Mouse (Mus musculus): Measurements from ENCODE around the gene Gorasp2. TPM values are rescaled to one million over a fixed set of nuclear protein-coding genes. Genes with fewer than 3 reads are reported as not detected.

The Gorasp2 gene
- total RNA-seq, 2 experiments from 2014 or later: 98.5 to 116 TPM

DNA sequence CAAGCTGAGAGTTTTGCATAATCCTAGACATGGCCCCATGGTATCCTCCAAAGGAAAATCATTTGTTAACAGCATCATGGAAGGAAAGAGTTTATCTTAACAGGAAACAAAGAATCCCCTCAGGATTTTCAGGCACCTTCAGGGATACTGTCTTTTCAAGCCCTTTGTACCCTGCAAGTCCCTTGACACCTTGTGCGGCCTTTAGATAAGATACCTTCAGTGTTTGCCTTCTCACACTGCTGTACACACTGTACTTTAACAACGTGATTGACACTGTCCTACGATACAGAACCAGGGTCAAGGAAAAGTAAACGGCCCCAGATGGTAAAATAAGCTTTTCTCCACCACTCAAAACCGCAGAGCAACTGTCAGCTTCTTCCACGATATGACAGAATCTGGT, 9.6 kb upstream of the Gorasp2 start:
- no peak for DNase-seq (ENCODE audit: low spot score in 2 of 2)

DNA sequence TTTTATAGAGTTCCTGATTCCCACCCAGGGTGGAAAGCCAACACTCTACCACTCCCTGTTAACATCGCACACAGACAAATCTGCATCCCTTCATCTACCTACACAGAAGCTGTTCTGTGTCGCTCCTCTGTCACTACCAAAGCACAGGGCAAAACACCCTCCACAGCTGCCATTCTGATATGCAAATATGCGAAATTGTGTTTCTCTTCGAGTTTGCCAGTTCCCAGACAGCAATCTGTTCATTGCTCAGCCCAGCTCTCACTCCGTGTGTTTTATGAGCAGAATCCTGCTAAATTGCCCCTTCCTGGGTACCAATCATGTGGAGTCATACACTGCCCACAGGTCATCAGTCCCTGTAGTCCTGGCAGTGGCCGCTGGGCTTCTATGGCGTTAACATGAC, 4.3 kb upstream of the Gorasp2 start:
- DNase-seq (ENCODE audit: low spot score in 2 of 2): no peak

DNA sequence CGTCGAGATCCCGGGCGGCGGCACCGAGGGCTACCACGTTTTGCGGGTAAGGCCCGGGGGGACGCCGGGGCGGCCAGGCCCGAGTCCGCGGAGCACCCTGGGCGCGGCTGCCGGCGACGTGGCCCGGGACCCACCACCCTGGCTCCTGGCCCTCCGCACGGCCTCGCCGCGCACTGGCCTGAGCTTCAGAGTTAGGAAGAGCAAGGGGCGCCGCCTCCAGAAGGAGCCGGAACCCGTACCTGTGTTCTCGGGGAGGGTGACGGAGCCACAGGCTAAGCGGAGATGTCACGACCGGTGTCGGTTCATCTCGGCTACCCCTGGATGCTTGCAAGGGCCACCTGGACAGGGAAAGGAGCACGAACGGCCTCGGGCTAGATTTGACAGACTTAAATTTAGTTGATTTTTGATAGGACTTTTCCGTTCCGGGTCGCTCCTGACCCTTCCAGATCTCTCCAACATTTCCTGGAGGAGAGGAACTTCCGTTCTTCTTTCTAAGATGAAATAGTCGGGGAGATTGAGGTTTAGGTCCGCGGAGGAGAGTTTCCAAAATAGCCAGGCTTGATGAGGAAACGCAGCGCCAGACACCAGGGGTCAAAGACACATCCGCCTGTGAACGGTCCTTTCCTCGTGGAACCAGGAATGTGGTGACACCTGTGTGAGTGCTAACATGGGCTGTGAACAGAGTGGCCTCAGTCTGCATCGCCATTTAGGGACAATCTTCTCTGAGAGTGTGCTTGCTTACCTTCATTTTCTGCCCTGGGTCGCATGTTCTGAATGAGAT, 529 bp downstream of the Gorasp2 start, which contains the start of gene Gm26558:
TSS of gene Gm26558 (minus strand) at position 394 of the 781 bp plus-strand sequence.
- DNase-seq (ENCODE audit: low spot score in 2 of 2): no peak

DNA sequence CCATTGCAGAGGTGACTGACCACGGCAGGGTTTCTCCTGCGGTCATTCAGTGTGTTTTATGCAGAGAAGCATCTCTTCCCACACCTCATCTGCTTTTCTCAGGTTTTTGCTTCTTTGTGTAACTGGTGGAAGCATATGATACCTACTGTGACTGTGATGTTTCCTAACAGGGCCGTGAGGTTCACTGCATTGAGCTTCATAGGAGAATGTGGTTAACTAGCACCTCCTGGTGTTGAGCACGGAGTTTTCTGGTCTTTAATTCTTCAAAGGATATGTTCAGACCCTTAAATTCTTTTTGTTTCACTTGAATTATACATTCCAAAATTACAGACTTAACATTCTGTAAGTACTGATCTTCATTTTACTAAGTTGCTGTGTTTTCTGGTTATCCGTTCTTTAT, 2.4 kb downstream of the Gorasp2 start:
- no peak for DNase-seq (ENCODE audit: low spot score in 2 of 2)

DNA sequence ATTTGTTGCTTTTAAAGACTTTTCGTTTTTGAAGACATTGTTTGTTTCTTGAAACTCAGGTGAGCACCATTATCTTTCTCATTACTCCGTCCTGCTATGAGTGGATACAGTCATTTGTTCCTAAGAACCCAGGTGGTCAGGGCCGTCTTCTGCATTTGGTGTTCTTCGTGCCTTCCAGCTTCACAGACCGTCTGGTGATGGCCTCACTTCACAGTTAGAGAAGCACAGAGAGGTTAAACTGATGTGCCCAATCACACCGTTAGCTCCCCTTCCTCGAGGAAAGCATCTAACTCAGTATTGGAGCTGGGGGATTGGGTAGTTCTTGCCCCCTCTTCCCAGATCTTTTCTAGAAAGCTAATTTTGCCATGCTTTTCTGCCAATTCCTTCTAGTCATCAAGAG, 5.6 kb downstream of the Gorasp2 start:
- DNase-seq (ENCODE audit: low spot score in 2 of 2): no peak

DNA sequence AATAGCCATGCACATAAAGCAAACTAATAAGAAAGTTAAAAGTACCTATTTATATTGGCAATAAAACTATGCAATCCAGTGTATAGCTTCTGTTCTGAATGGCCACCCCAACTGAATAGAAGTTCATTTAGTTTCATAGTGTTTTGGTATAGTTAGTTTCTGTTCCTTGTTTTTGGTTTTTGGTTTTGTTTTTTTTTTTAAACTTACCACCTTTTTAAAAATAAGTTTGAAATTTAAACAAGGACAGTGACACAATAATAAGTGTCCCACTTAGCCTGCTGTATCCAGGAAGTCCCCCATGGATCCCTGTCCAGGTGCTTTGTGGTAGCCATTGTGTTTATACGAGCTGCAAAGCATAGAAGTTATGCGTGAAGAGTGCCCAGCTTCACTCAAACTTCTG, 7.9 kb downstream of the Gorasp2 start:
- no peak for DNase-seq (ENCODE audit: low spot score in 2 of 2)

DNA sequence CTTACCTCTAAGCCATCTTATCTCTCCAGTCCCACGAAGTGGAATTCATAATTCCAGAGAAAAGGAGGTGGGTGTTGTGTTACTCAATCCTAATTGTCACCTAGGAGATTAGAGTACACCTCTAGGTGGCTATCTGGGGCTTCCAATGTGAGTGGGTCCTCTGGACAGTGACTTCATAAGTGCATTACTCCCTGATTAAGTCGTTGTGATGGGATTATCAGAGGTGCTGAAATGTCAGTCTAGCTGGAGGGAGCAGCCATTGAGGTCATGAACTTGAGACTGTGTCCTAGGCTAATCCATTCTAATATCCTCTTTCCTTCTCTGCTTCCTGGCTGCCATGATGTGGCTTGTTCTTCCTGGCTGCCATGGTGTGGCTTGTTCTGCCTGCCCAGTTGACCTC, 8.5 kb downstream of the Gorasp2 start:
- no peak for DNase-seq (ENCODE audit: low spot score in 2 of 2)

DNA sequence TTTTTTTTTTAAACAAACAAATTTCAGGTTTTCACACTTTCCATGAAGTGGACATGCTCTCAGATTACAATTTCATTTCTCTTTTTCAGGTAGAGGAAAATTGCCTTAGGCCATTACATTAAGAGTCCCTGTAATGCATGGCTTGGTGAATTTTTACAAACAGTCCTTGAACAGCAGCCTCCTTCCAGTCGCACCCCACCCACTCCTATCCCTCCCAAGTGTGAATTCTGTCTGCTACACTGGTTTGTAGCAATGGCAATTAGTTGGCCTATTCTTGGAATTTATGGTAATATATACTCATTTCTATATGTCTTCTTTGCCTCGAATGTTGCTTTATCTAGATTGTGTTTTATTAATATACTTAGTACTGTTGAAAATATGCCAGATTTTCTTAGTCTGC, 11.1 kb downstream of the Gorasp2 start:
- DNase-seq (ENCODE audit: low spot score in 2 of 2): no peak

DNA sequence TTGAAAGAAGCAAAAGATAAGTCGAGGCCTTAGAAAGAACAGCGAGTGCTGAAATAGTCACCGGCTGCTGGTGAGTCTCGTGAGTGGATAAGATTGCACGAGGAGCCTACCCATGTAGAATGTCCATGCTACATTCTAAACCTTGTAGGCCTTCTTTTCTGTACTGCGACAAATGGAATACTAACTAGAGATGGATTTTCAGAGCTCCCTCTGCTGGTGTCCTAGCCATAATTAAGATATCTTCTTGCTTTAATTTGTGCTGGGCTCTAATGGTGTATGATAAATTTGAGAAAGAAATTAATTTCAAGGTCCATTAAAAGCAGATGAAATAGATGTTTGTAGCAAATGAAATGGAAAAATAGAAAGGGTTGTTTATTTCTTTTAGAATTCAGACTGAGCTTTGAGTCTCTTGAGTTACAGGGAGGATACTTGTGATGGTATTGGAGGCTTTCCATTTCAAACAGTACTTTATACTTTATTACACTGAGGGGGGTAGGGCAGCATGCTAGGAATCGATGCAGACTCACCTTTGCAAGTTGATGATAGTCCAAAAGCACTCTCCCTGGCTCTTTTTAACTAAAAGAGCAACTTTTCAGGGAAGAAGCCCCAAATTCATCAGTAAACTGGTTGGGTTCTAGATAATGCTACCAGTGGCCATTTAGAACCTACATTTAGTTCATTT, 12.2 kb downstream of the Gorasp2 start:
- DNase-seq (ENCODE audit: low spot score in 2 of 2): no peak

DNA sequence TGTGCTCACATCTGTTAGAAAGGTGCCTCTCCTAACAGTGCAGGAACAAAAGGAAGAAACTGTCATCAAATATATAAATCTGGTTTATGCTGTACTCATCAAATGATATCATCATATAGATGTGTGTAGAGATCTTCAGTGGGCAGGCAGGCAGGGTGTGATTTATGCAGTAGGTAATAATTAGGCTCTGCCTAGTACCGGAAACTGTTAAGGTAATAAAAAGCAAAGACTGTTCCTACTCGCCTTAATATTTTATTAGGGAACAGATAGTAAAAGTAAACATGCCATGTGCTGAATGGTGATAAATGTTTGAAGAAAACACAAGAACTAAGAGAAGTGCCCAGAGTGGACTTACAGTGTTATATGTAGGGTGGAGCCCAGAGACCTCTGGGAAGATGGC, 20.9 kb downstream of the Gorasp2 start:
- DNase-seq (ENCODE audit: low spot score in 2 of 2): no peak

DNA sequence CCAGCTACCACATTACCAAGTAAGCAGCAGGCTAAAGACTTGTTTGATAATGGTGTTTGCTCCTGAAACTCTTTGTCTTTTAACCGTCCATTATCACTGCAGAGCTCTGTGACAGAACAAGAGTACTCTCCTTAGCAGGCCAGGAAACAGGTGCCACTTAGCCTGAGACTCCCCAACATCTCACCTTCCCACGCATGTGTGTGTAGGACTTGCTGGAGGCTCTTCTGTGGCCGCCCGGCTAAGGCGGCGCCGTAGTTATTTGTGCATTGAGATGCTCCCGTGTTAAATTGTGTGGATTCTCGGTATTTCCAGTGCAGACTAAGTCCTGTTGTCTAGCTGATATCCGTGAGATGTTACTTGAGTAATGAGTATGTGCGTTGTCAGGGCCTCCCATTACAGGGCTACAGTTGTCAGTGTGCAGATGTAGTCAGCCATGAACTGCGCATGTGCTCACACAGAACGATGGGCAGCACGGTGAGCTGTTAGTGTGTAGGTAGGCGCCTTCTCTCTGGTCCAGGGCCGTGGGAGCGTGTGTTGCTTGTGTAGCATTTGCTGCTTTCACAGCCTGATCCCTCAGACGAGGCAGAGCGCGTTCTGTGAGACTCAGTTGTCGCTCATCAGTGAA, 27.2 kb downstream of the Gorasp2 start:
- DNase-seq (ENCODE audit: low spot score in 2 of 2): no peak

DNA sequence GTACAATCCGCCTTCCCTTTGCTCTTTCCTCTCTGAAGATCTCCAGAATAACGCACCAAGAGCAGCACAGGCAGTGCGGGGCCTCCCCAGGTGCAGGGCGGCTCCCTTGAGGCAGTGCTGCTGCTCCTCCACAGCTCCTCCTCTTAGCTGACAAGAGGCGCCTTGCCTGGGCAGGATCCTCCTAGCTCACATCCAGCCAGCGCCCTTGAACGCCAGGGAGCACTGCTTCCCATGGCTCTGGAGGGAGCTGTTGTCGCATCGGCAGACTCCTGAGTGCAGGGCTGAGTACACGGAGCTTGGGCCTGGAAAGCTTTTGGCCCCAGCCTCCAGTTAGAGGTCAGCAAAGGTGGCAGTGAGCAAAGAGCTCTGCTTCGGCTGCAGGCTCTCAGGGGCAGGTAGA, 28.8 kb downstream of the Gorasp2 start:
- DNase-seq (ENCODE audit: low spot score in 2 of 2): no peak

DNA sequence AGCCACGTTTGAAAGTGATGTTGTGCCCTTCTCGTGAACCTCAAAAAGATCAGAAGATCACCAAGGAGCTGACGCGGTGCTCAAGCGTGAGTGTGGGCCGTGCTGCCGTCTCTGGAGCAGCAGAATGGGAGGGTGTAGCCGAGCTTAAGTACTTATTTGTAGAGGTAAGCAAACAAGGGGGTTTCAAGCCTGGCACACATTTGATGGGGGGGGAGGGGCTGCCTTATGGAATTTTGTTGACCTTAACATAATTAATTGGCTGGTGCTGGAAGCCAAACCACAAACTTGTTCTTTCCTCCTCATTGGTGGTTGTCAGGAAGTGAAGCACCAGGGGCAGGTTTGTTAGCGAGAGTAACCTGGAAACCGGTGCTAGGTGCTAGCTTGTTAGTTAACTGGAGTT, 34.3 kb downstream of the Gorasp2 start:
- DNase-seq (ENCODE audit: low spot score in 2 of 2): no peak

DNA sequence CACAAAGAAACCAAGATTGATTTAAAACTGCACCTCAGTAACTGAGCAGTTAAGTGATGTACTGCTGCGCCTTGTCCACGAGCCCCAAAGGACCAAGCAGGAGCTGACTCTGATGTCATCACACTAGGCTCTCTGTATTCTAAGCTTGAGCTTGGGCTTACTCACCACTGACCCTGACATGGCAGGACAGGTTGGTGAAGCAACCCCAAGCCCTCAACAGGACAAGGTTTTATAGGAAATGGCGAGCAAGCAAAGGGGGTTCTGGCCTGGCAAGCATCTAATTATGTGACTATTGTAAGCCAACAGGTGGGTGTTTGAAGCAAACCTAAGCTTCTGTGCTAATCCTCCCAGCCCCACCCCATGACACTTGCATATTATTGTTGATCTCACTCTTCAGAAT, 39.5 kb downstream of the Gorasp2 start:
- no peak for DNase-seq (ENCODE audit: low spot score in 2 of 2)

DNA sequence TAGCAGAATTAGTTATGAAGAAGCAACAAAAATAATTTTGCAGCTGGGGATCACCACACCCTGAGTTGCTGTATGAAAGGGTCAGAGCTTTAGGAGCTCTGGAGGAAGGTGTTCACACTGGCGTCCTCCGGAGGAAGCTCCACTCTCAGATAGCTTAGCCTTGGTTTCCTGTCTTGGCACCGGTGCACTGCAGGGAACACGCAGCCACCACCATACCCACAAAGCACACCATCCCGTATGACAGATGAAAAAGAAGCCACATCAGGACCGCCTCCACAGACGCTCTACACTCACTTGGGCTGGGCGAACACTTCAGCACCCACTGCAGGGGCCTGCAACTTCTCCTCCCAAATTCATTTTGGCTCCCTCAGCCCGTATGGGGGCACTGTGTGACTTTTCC, 40.2 kb downstream of the Gorasp2 start:
- no peak for DNase-seq (ENCODE audit: low spot score in 2 of 2)

DNA sequence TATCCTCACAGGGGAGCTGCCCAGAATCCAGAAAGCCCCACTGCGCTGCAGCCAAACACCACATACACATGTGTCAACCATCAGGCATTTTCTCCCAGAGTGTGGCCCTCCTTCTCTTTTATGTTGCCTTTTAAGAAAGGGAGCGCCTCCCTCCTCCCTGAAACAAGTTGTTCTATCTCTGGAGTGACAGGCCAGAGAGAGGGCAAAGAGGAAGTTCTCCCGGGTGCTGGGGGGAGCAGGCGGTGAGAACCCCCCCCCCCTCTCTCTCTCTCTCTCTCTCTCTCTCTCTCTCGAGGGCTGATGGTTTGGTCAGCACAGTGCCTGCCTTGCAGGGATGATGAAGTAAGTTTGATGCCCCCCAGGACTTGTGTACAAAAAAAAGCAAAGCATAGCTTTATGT, 41.0 kb downstream of the Gorasp2 start:
- DNase-seq (ENCODE audit: low spot score in 2 of 2): no peak

DNA sequence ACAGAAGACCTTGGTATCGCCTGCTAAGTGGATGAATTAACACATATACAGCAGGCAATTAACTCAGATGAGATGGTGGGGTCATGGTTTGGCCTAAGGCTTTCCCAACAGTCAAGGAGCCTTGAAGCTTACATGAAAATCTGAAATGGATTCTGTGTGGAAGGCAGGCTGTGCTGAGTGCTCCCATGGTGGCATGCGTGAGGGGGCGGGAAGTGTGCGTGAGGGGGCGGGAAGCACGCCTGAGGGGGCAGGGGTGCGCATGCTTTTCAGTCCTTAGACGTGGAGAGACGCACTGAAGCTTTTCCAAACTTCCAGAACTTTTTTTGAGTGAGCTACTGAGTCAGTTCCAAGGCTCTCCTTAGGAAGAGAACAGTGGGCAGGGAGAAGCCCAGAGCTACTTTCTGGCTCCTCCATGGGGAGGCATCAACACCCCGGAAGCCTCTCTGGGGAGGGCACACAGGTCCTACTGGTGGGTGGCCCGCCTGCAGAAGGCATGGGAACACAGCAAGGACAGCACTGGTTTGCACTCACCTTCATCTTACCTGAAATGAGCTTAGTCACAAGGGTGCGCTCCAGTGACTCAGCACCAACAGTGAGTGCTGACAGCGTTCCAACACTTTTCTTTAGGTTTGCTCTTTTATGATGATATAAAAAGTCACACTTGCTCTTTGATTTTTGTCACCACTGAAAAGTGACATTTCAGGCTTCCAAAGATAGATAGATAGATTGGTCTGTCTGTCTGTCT, 47.8 kb downstream of the Gorasp2 start:
- no peak for DNase-seq (ENCODE audit: low spot score in 2 of 2)

DNA sequence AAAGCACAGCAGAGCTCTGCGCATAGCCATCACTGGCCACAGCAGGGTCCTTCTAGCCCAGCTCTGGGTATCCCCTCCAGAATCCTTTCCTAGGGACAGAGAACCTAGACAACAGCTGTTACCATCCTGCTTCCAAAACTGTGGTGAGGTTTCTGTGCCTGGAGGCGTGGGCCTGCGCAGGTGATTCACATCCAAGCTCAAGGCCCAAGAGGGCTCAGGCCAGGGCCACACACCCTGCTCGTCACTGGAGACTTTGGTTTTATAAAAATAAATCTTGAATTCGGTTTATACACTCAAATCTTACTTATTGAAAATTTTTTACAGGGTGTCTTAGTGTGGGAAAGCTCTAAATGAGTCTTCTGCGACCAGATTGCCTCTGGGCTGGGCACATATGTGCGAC, 48.9 kb downstream of the Gorasp2 start:
- DNase-seq (ENCODE audit: low spot score in 2 of 2): no peak

DNA sequence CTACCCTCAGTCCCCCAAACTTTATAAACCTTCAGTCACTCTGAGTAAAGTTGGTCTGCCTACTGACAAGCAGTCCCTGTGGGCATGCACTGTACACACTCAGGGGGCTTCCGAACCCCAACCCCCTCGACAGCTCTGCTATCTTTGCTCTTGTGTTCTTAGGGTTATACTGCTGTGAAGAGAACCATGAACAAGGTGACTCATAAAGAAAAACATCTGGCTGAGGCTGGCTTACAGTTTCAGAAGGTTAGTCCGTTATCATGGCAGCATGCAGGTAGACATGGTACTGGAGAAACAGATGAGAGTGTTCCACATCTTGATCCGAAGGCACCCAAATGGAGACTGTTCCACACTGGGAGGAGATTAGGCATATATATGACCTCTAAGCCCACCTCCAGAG, 49.5 kb downstream of the Gorasp2 start:
- DNase-seq (ENCODE audit: low spot score in 2 of 2): no peak

DNA sequence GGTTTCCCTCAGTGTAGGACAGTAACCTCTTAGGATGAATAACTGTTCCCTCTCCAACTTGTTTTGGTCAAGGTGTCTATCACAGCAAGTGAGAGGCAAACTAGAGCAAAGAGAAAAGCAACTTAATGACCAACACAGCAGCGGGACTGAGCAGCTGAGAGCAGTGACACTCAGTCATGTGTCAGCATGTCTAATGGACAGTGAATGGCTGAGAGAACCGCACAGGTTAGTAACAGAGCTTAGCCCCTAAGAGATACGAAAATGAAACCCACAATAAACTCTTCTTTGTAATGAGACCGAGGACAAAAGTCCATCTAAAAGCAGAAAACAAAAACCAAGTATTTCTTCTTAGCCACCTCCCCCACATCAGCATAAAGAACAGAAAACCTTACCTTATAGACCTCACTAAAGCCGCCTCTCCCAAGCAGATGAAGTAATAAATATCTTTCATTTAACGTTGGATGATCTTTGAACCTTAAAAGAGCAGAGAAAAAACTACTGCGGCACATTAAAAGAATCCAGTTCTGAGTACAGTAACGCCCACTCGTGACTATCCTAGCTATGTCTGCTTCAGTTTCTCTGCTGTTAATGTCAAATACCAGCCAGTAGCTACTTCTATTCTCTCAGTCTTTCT, 62.4 kb downstream of the Gorasp2 start:
- DNase-seq (ENCODE audit: low spot score in 2 of 2): no peak

DNA sequence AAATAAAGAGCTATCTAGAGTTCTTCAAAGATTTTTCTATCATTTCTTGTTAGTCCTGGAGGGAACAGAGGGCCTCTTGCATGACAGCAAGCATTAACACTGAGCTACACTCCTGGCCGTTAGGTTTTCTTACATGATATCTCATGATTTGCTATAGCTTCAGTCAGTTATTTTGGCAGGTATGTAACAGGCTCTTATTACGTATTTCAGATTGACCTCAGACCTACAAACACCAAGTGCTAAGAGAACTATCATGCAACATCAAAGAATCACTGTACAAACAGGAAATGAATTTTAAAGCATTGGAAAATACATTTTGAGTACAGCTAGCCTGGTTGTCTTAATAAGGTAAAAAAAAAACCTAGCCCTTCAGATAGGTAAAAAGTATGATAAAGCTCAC, 65.7 kb downstream of the Gorasp2 start:
- DNase-seq (ENCODE audit: low spot score in 2 of 2): no peak

All from adrenal gland, adult 18-20 months (tissue).